Mouse (Mus musculus): ENCODE results near the gene Hgd. TPM values are rescaled to one million over a fixed set of nuclear protein-coding genes. Genes with fewer than 3 reads are reported as not detected.

Hgd gene
- total RNA-seq, 1 experiment = 0.40 TPM

DNA sequence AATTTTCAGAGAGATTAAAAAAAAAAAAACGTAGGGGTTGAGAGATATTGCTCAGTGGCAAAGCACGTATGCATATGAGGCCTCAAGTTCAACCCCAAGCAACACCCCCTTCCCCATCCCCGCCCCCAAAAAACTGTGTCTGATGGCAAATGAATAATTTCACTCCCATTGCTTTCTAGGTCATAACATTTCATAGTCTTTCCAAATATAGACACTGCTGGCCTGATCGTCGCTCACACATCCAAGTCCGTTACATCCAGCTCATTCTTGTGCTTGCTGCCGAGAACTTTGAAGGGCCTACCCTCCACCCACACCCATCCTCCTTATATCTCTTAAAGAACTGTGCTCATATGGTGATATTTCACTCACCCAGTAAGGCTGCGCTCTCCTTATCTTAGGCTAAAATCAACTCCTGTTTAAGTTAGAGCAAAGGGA is 5.2 kb downstream of the Hgd start:
- no peak for DNase-seq (ENCODE audit: low read depth, low spot score)
- H3K9ac ChIP-seq (ENCODE audit: insufficient read depth, low read depth, low read length, poor library complexity, severe bottlenecking) = no peak overlapping the region
- no peak overlapping the region for H3K4me3 ChIP-seq (ENCODE audit: insufficient read depth in 1 of 2, low read depth in 1 of 2, low read length in 2 of 2, poor library complexity in 1 of 2, severe bottlenecking in 1 of 2)
- no peak for TF ChIP-seq MAFK (IDR thresholded peaks at IDR 0.05; ENCODE audit: insufficient read depth, low read depth, low read length)
- no peak for TF ChIP-seq ZC3H11A (IDR thresholded peaks at IDR 0.05; ENCODE audit: borderline replicate concordance, low read depth, low read length)
- TF ChIP-seq HCFC1 (IDR thresholded peaks at IDR 0.05; ENCODE audit: borderline replicate concordance, insufficient read depth, low read length) = no peak
- no peak for TF ChIP-seq ZNF384 (IDR thresholded peaks at IDR 0.05; ENCODE audit: low read depth, low read length)
- no peak for TF ChIP-seq CHD2 (IDR thresholded peaks at IDR 0.05; ENCODE audit: low read depth, low read length)
- no peaks in the 10 kb centered on the region for H3K36me3 ChIP-seq (ENCODE audit: control insufficient read depth, insufficient read depth, low read length, poor library complexity, severe bottlenecking)
- no peak overlapping the region for H3K27ac ChIP-seq (ENCODE audit: insufficient read depth, low read depth, low read length, poor library complexity, severe bottlenecking)
- H3K4me1 ChIP-seq (ENCODE audit: control insufficient read depth in 2 of 2, insufficient read depth in 2 of 2, low read length in 2 of 2, poor library complexity in 1 of 2) = no peaks in the 10 kb centered on the region
- no peaks in the 10 kb centered on the region for H3K9me3 ChIP-seq (ENCODE audit: control insufficient read depth, insufficient read depth, low read depth, low read length)
- in situ Hi-C loops (cut with MboI; ENCODE audit: low sequenced_read_pairs in 2 of 2, unreplicated experiment in 2 of 2) = no loop called here

DNA sequence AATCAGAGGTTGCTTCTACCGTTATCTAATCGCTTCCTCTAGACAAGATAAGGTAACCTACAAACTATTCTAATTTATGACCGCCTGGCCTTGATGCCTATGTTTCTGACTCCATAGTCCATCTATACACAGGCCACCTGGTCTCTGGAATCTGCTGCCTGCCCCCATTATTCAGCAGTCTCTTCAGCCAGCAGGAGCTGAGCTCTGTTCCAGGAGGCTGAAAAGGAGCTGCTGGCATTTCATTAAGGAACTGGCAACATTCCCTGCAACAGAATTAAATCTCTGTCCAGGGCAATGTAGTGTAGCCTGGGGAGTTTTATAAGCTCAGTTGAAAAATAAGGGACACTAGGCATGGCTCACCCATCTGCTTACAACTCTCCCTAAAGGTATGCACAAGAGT is 11.0 kb downstream of the Hgd start:
- Histone ChIP-seq H3K27ac (ENCODE audit: insufficient read depth, low read depth, low read length, poor library complexity, severe bottlenecking) (no peak overlapping the region), H3K4me3 (ENCODE audit: insufficient read depth in 1 of 2, low read depth in 1 of 2, low read length in 2 of 2, poor library complexity in 1 of 2, severe bottlenecking in 1 of 2) (no peak overlapping the region), H3K9ac (ENCODE audit: insufficient read depth, low read depth, low read length, poor library complexity, severe bottlenecking) (no peak overlapping the region), H3K36me3 (ENCODE audit: control insufficient read depth, insufficient read depth, low read length, poor library complexity, severe bottlenecking) (no peaks in the 10 kb centered on the region), H3K9me3 (ENCODE audit: control insufficient read depth, insufficient read depth, low read depth, low read length) (no peaks in the 10 kb centered on the region), H3K4me1 (ENCODE audit: control insufficient read depth in 2 of 2, insufficient read depth in 2 of 2, low read length in 2 of 2, poor library complexity in 1 of 2) (no peaks in the 10 kb centered on the region)
- no peak for DNase-seq (ENCODE audit: low read depth, low spot score)
- TF ChIP-seq HCFC1 (IDR thresholded peaks at IDR 0.05; ENCODE audit: borderline replicate concordance, insufficient read depth, low read length) (no peak), ZC3H11A (IDR thresholded peaks at IDR 0.05; ENCODE audit: borderline replicate concordance, low read depth, low read length) (no peak), ZNF384 (IDR thresholded peaks at IDR 0.05; ENCODE audit: low read depth, low read length) (no peak), CHD2 (IDR thresholded peaks at IDR 0.05; ENCODE audit: low read depth, low read length) (no peak), MAFK (IDR thresholded peaks at IDR 0.05; ENCODE audit: insufficient read depth, low read depth, low read length) (no peak)
- in situ Hi-C loops (cut with MboI; ENCODE audit: low sequenced_read_pairs in 2 of 2, unreplicated experiment in 2 of 2) = no loop called here

DNA sequence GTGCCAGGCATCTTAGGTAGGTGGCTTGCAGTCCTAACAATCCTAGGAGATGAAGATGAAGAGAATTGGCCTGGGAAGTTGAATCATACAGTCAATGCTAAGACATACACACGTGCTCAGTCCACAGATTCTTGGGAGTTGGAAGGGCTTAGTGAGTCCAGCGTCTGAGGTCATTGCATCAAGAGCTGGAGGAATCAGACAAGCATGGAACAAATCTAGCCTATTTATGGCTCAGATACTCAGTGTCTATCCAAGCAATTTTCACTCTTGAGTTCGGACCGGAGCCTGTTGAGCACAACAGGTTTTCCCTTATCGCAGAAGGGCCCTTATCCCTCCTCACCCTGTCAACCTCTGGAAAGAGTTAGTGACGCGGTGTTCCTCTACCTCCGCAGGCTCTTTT is 11.6 kb downstream of the Hgd start:
- Histone ChIP-seq H3K9ac (ENCODE audit: insufficient read depth, low read depth, low read length, poor library complexity, severe bottlenecking) (no peak overlapping the region), H3K4me1 (ENCODE audit: control insufficient read depth in 2 of 2, insufficient read depth in 2 of 2, low read length in 2 of 2, poor library complexity in 1 of 2) (no peaks in the 10 kb centered on the region), H3K27ac (ENCODE audit: insufficient read depth, low read depth, low read length, poor library complexity, severe bottlenecking) (no peak overlapping the region), H3K36me3 (ENCODE audit: control insufficient read depth, insufficient read depth, low read length, poor library complexity, severe bottlenecking) (no peaks in the 10 kb centered on the region), H3K9me3 (ENCODE audit: control insufficient read depth, insufficient read depth, low read depth, low read length) (no peaks in the 10 kb centered on the region), H3K4me3 (ENCODE audit: insufficient read depth in 1 of 2, low read depth in 1 of 2, low read length in 2 of 2, poor library complexity in 1 of 2, severe bottlenecking in 1 of 2) (no peak overlapping the region)
- no peak for DNase-seq (ENCODE audit: low read depth, low spot score)
- TF ChIP-seq CHD2 (IDR thresholded peaks at IDR 0.05; ENCODE audit: low read depth, low read length) (no peak), ZNF384 (IDR thresholded peaks at IDR 0.05; ENCODE audit: low read depth, low read length) (no peak), HCFC1 (IDR thresholded peaks at IDR 0.05; ENCODE audit: borderline replicate concordance, insufficient read depth, low read length) (no peak)
- in situ Hi-C loops (cut with MboI; ENCODE audit: low sequenced_read_pairs in 2 of 2, unreplicated experiment in 2 of 2) = no loop called here

- Histone ChIP-seq H3K9ac (ENCODE audit: insufficient read depth, low read depth, low read length, poor library complexity, severe bottlenecking) (no peak overlapping the region), H3K36me3 (ENCODE audit: control insufficient read depth, insufficient read depth, low read length, poor library complexity, severe bottlenecking) (no peaks in the 10 kb centered on the region), H3K4me3 (ENCODE audit: insufficient read depth in 1 of 2, low read depth in 1 of 2, low read length in 2 of 2, poor library complexity in 1 of 2, severe bottlenecking in 1 of 2) (no peak overlapping the region), H3K27ac (ENCODE audit: insufficient read depth, low read depth, low read length, poor library complexity, severe bottlenecking) (no peak overlapping the region), H3K4me1 (ENCODE audit: control insufficient read depth in 2 of 2, insufficient read depth in 2 of 2, low read length in 2 of 2, poor library complexity in 1 of 2) (no peaks in the 10 kb centered on the region), H3K9me3 (ENCODE audit: control insufficient read depth, insufficient read depth, low read depth, low read length) (no peaks in the 10 kb centered on the region)
- DNase-seq (ENCODE audit: low read depth, low spot score) = no peak
- TF ChIP-seq MAFK (IDR thresholded peaks at IDR 0.05; ENCODE audit: insufficient read depth, low read depth, low read length) = no peak
- no peak for TF ChIP-seq ZC3H11A (IDR thresholded peaks at IDR 0.05; ENCODE audit: borderline replicate concordance, low read depth, low read length)
- no peak for TF ChIP-seq CHD2 (IDR thresholded peaks at IDR 0.05; ENCODE audit: low read depth, low read length)
- in situ Hi-C loops (cut with MboI; ENCODE audit: low sequenced_read_pairs in 2 of 2, unreplicated experiment in 2 of 2) = no loop called here
These were observed 17.5 kb downstream of the Hgd start for GRCm38 (mm10) chr16:37597412-37597811.

DNA sequence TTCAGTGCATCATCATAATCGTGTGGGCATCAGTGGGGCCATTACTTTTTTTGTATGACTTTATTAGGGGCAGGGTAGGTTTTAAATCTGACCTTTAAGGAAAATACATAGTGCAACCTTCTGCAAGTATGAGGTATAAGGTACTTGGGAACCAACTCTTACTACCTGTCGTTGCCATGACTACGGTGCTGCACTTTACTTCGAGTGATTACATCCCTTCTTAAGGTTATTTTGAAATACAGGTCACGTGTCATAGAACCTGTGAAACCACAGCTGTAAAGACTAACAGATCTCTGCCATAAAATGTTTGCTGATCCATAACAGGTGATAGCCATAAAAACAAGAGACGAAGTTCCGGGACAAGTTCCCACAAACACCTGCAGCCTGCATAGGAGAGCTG is 18.5 kb downstream of the Hgd start:
- H3K9me3 ChIP-seq (ENCODE audit: control insufficient read depth, insufficient read depth, low read depth, low read length) = no peaks in the 10 kb centered on the region
- TF ChIP-seq CHD2 (IDR thresholded peaks at IDR 0.05; ENCODE audit: low read depth, low read length) (no peak), HCFC1 (IDR thresholded peaks at IDR 0.05; ENCODE audit: borderline replicate concordance, insufficient read depth, low read length) (no peak), ZNF384 (IDR thresholded peaks at IDR 0.05; ENCODE audit: low read depth, low read length) (no peak), ZC3H11A (IDR thresholded peaks at IDR 0.05; ENCODE audit: borderline replicate concordance, low read depth, low read length) (no peak), MAFK (IDR thresholded peaks at IDR 0.05; ENCODE audit: insufficient read depth, low read depth, low read length) (no peak)
- no peaks in the 10 kb centered on the region for H3K4me1 ChIP-seq (ENCODE audit: control insufficient read depth in 2 of 2, insufficient read depth in 2 of 2, low read length in 2 of 2, poor library complexity in 1 of 2)
- no peaks in the 10 kb centered on the region for H3K36me3 ChIP-seq (ENCODE audit: control insufficient read depth, insufficient read depth, low read length, poor library complexity, severe bottlenecking)
- H3K9ac ChIP-seq (ENCODE audit: insufficient read depth, low read depth, low read length, poor library complexity, severe bottlenecking) = no peak overlapping the region
- no peak overlapping the region for H3K27ac ChIP-seq (ENCODE audit: insufficient read depth, low read depth, low read length, poor library complexity, severe bottlenecking)
- no peak for DNase-seq (ENCODE audit: low read depth, low spot score)
- H3K4me3 ChIP-seq (ENCODE audit: insufficient read depth in 1 of 2, low read depth in 1 of 2, low read length in 2 of 2, poor library complexity in 1 of 2, severe bottlenecking in 1 of 2) = no peak overlapping the region
- in situ Hi-C loops (cut with MboI; ENCODE audit: low sequenced_read_pairs in 2 of 2, unreplicated experiment in 2 of 2) = no loop called here

Data from ES-E14 (cell line).